Mouse (Mus musculus): ENCODE data around the gene Bcas2. TPM values are rescaled to one million over a fixed set of nuclear protein-coding genes. Genes with fewer than 3 reads are reported as not detected.
"Not testable (repeated sequence)": the region's sequence is repeated elsewhere in the genome, so short reads cannot be mapped to it uniquely, and the experiment has no call there.

Gene Bcas2
- total RNA-seq (2018; cell fraction: chromatin; rRNA removed) = 10 to 100 TPM; 12.3 to 63.5 (median 26.3) TPM
- 10 to 100 TPM; 27.8 to 71.7 (median 42.0) TPM for total RNA-seq (2018; cell fraction: cytosol; rRNA removed)
- total RNA-seq (2018; cell fraction: nucleus; rRNA removed) = 10 to 100 TPM; 14.1 to 58.1 (median 22.3) TPM
- 53.1 to 78.6 TPM (median 54.7 TPM) in 3 replicates for polyA plus RNA-seq (2018)

GRCm38 (mm10) chr3:103171505-103172267, at the start of gene Bcas2:
Bcas2 (plus strand) TSS chr3:103171655.
- H3K4me3 ChIP-seq (ENCODE audit: inconsistent target) = peak within 1 kb of the TSS; percentile 96
- H3K36me3 ChIP-seq (ENCODE audit: inconsistent target) = peaks cover 30% of the 10 kb centered on the region
- H3K27ac ChIP-seq = peak within 1 kb of the TSS; percentile 59
- peaks cover 32% of the 10 kb centered on the region for H3K79me2 ChIP-seq (ENCODE audit: inconsistent target)
- 1% methylated on average over 50 of the region's 56 CpGs for WGBS (ENCODE audit: missing documents)

GRCm38 (mm10) chr3:103123636-103124035, 47.8 kb upstream of the Bcas2 start:
- H3K27ac ChIP-seq = no peak overlapping the region
- 88% methylated on average over 3 of the region's 3 CpGs for WGBS (ENCODE audit: missing documents)
- H3K36me3 ChIP-seq (ENCODE audit: inconsistent target) = no peaks in the 10 kb centered on the region
- peaks cover 7% of the 10 kb centered on the region; the same call in 1 of the 2 replicates for H3K79me2 ChIP-seq (ENCODE audit: inconsistent target)
- no peak overlapping the region for H3K4me3 ChIP-seq (ENCODE audit: inconsistent target)

- Histone ChIP-seq H3K36me3 (ENCODE audit: inconsistent target) (no peaks in the 10 kb centered on the region), H3K27ac (no peak overlapping the region), H3K79me2 (ENCODE audit: inconsistent target) (no peaks in the 10 kb centered on the region; the same call in 1 of the 2 replicates), H3K4me3 (ENCODE audit: inconsistent target) (no peak overlapping the region)
- WGBS (ENCODE audit: missing documents) = 100% methylated on average over 3 of the region's 3 CpGs
Observed at GRCm38 (mm10) chr3:103126138-103126537, 45.3 kb upstream of the Bcas2 start.

- Histone ChIP-seq H3K4me3 (ENCODE audit: inconsistent target) (no peak overlapping the region), H3K27ac (no peak overlapping the region), H3K36me3 (ENCODE audit: inconsistent target) (no peaks in the 10 kb centered on the region), H3K79me2 (ENCODE audit: inconsistent target) (peaks cover 7% of the 10 kb centered on the region; the same call in 1 of the 2 replicates)
- WGBS (ENCODE audit: missing documents) = 91% methylated on average over 2 of the region's 2 CpGs
Observed at GRCm38 (mm10) chr3:103127177-103127576, 44.3 kb upstream of the Bcas2 start.

- WGBS (ENCODE audit: missing documents) = 96% methylated on average over 5 of the region's 5 CpGs
- H3K27ac ChIP-seq = no peak overlapping the region
- no peaks in the 10 kb centered on the region for H3K36me3 ChIP-seq (ENCODE audit: inconsistent target)
- no peak overlapping the region for H3K4me3 ChIP-seq (ENCODE audit: inconsistent target)
- peaks cover 7% of the 10 kb centered on the region; the same call in 1 of the 2 replicates for H3K79me2 ChIP-seq (ENCODE audit: inconsistent target)
Observed at GRCm38 (mm10) chr3:103127721-103128120, 43.7 kb upstream of the Bcas2 start.

- Histone ChIP-seq H3K27ac (no peak overlapping the region), H3K4me3 (ENCODE audit: inconsistent target) (no peak overlapping the region), H3K79me2 (ENCODE audit: inconsistent target) (peaks cover 7% of the 10 kb centered on the region; the same call in 1 of the 2 replicates), H3K36me3 (ENCODE audit: inconsistent target) (no peaks in the 10 kb centered on the region)
- WGBS (ENCODE audit: missing documents) = 69% methylated on average over 4 of the region's 4 CpGs
Observed at GRCm38 (mm10) chr3:103128251-103128650, 43.2 kb upstream of the Bcas2 start.

- Histone ChIP-seq H3K79me2 (ENCODE audit: inconsistent target) (peaks cover 7% of the 10 kb centered on the region; the same call in 1 of the 2 replicates), H3K36me3 (ENCODE audit: inconsistent target) (no peaks in the 10 kb centered on the region), H3K4me3 (ENCODE audit: inconsistent target) (no peak overlapping the region), H3K27ac (peak overlapping the region; percentile 73)
- 48% methylated on average over 8 of the region's 8 CpGs for WGBS (ENCODE audit: missing documents)
Observed at GRCm38 (mm10) chr3:103129367-103130159, 41.9 kb upstream of the Bcas2 start.

GRCm38 (mm10) chr3:103130236-103130751, 41.2 kb upstream of the Bcas2 start:
- Histone ChIP-seq H3K36me3 (ENCODE audit: inconsistent target) (no peaks in the 10 kb centered on the region), H3K79me2 (ENCODE audit: inconsistent target) (peaks cover 7% of the 10 kb centered on the region; the same call in 1 of the 2 replicates), H3K4me3 (ENCODE audit: inconsistent target) (no peak overlapping the region), H3K27ac (peak overlapping the region; percentile 73)
- whole genome bisulfite sequencing (ENCODE audit: missing documents) = 3% methylated on average over 6 of the region's 6 CpGs

- peaks cover 7% of the 10 kb centered on the region; the same call in 1 of the 2 replicates for H3K79me2 ChIP-seq (ENCODE audit: inconsistent target)
- H3K36me3 ChIP-seq (ENCODE audit: inconsistent target) = no peaks in the 10 kb centered on the region
- no peak overlapping the region for H3K4me3 ChIP-seq (ENCODE audit: inconsistent target)
- WGBS (ENCODE audit: missing documents) = 95% methylated on average over 10 of the region's 10 CpGs
- H3K27ac ChIP-seq = no peak overlapping the region
Observed at GRCm38 (mm10) chr3:103133098-103133497, 38.4 kb upstream of the Bcas2 start.

- WGBS (ENCODE audit: missing documents) = 80% methylated on average over 4 of the region's 4 CpGs
- Histone ChIP-seq H3K36me3 (ENCODE audit: inconsistent target) (no peaks in the 10 kb centered on the region), H3K79me2 (ENCODE audit: inconsistent target) (peaks cover 4% of the 10 kb centered on the region; the same call in 1 of the 2 replicates)
Observed at GRCm38 (mm10) chr3:103136414-103137077, 34.9 kb upstream of the Bcas2 start.

GRCm38 (mm10) chr3:103139047-103139446, 32.4 kb upstream of the Bcas2 start:
- H3K36me3 ChIP-seq (ENCODE audit: inconsistent target) = no peaks in the 10 kb centered on the region
- no peaks in the 10 kb centered on the region for H3K79me2 ChIP-seq (ENCODE audit: inconsistent target)
- H3K27ac ChIP-seq = peak overlapping the region; percentile 73
- 65% methylated on average over 8 of the region's 8 CpGs for WGBS (ENCODE audit: missing documents)
- H3K4me3 ChIP-seq (ENCODE audit: inconsistent target) = no peak overlapping the region

More at GRCm38 (mm10) chr3:103136414-103137077, 34.9 kb upstream of the Bcas2 start:
- no peak overlapping the region for H3K4me3 ChIP-seq (ENCODE audit: inconsistent target)
- H3K27ac ChIP-seq = no peak overlapping the region

- 6% methylated on average over 10 of the region's 11 CpGs for WGBS (ENCODE audit: missing documents)
- Histone ChIP-seq H3K4me3 (ENCODE audit: inconsistent target) (peak overlapping the region; percentile 8; the same call in 1 of the 2 replicates), H3K27ac (peak overlapping the region; percentile 73)
- not testable (repeated sequence) for H3K36me3 ChIP-seq (ENCODE audit: inconsistent target); H3K79me2 ChIP-seq (ENCODE audit: inconsistent target)
Observed at GRCm38 (mm10) chr3:103140095-103140838, 31.2 kb upstream of the Bcas2 start.

GRCm38 (mm10) chr3:103141287-103141686, 30.2 kb upstream of the Bcas2 start:
- Histone ChIP-seq H3K36me3 (ENCODE audit: inconsistent target) (no peaks in the 10 kb centered on the region), H3K4me3 (ENCODE audit: inconsistent target) (no peak overlapping the region), H3K27ac (peak overlapping the region; percentile 73), H3K79me2 (ENCODE audit: inconsistent target) (no peaks in the 10 kb centered on the region)
- 80% methylated on average over 9 of the region's 11 CpGs for WGBS (ENCODE audit: missing documents)

Measured in macrophage (primary cell).